Mouse (Mus musculus) small intestine, adult 2 months (tissue): ENCODE results near the gene Pyy.
A peak's percentile ranks its signal among the peaks of the same experiment; 100 is the strongest.

ENCODE experiments used
- CTCF ChIP-seq: fragments of 200-500 bp; IDR thresholded peaks from 2 replicates; pipeline ENCODE4 v1.5.1; 2012; ENCODE audit warnings: low read depth, mild to moderate bottlenecking, control low read depth, inconsistent platforms, low read length, moderate library complexity, mixed read lengths; ENCODE audit not compliant: insufficient replicate concordance, insufficient read length; ENCODE audit errors: extremely low read depth
- POLR2A ChIP-seq: fragments of 200-500 bp; IDR thresholded peaks from 2 replicates; pipeline ENCODE4 v1.6.1; 2012; ENCODE audit warnings: low read depth, mild to moderate bottlenecking, control low read depth, inconsistent platforms, low read length, moderate library complexity

GRCm38 (mm10) chr11:102087081-102087751 is 20.4 kb downstream of the Pyy start:
- TF ChIP-seq CTCF (no peak), POLR2A (peak; percentile 34; the same call in 1 of the 2 replicates)
